Comparison of ENCODE assay signal across 19 mouse cellular contexts in the genomic region with DNA sequence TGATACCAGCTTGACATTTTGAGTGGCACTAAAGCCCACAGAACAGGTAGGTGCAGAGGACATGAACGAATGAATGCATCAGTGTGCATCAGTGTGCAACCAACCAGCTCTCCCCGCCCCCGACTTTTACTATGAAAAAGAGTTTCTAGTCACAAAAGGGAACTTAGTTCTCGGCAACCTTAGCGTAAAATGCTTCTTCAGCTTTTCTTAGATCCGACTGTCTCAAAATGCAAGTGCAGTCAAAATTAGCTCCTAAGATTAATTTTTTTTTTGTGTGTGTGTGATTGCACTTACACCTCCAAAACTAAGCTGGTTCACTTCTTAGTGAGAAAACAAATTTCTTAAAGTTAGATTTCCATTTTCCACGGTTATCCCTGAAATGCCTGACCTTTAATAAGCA.
DNase-seq lines count a peak whose midpoint lies in the region; TF ChIP-seq lines count a peak whose summit lies in the region.
"Had no signal": no experiment of that assay in that cellular context is flagged by ENCODE, and none has a peak within 500 bp of the region (broad histone marks: within the 10 kb centered on the region; RNA-seq: fewer than 3 reads in every experiment).

No protein-coding gene starts in this region.

- peak; percentile 9 for DNase-seq in lung, postnatal 25 days (ENCODE audit: low spot score)
- DNase-seq in lung, adult 2 months, result no peak
- peak; percentile 68 to 71 for DNase-seq in spleen, postnatal 36 days (ENCODE audit: low spot score in 2 of 2)
- DNase-seq in spleen, adult 12 weeks (ENCODE audit: low spot score), result no peak
- DNase-seq in splenic B cell, adult 2 months (ENCODE audit: low read depth, low spot score), result peak; percentile 70
- DNase-seq in heart, postnatal 36 days, result no peak
- no peak for DNase-seq in gastrocnemius, adult 8-10 months (ENCODE audit: low spot score in 2 of 2)
- DNase-seq: cerebellum, adult 2 months; cerebellum, postnatal 10 days; gastrocnemius, adult 2 months; gastrocnemius, postnatal 36 days; heart, adult 11 months; heart, postnatal 4 days had no signal

- no peak for TF ChIP-seq CTCF in lung, adult 2 months (IDR thresholded peaks at IDR 0.05; ENCODE audit: insufficient read depth, low read length)

- 80% methylated on average over 7 of the region's 7 CpGs for whole genome bisulfite sequencing in lung, adult 2 months

- H3K4me3 ChIP-seq in lung, adult 2 months (replicated peaks; ENCODE audit: extremely low read depth, low read depth, low read length), result no peak overlapping the region
- no peak overlapping the region for H3K4me3 ChIP-seq in brown adipose tissue, adult 24 weeks (ENCODE audit: insufficient read depth, low read depth, low read length)
- H3K4me3 ChIP-seq: embryonic facial prominence, embryonic 15.5 days; erythroblast, embryonic 14.5 days; forebrain, embryonic 10.5 days; gastrocnemius, adult 2 months; heart, embryonic 13.5 days; hindbrain, embryonic 12.5 days had no signal

- intact Hi-C loops in heart, postnatal 36 days (cut with DNase I), result no loop called here

- no peak for TF ChIP-seq POLR2A in lung, adult 2 months (IDR thresholded peaks at IDR 0.05; ENCODE audit: borderline replicate concordance, extremely low read depth, low read depth, low read length)

- no peaks in the 10 kb centered on the region for H3K4me1 ChIP-seq in lung, adult 2 months (ENCODE audit: control insufficient read depth, insufficient read depth, low read length)
- no peaks in the 10 kb centered on the region for H3K4me1 ChIP-seq in brown adipose tissue, adult 24 weeks (ENCODE audit: control insufficient read depth, insufficient read depth, insufficient read length, low read length)
- H3K4me1 ChIP-seq: forebrain, embryonic 10.5 days; heart, embryonic 13.5 days; hindbrain, embryonic 12.5 days had no signal

- H3K36me3 ChIP-seq in splenic B cell, adult 2 months (ENCODE audit: control insufficient read depth, insufficient read depth, low read length, poor library complexity, severe bottlenecking), result no peaks in the 10 kb centered on the region
- H3K36me3 ChIP-seq: embryonic facial prominence, embryonic 15.5 days; forebrain, embryonic 10.5 days; heart, embryonic 13.5 days; hindbrain, embryonic 12.5 days had no signal

- no peaks in the 10 kb centered on the region for H3K27me3 ChIP-seq in splenic B cell, adult 2 months (ENCODE audit: control insufficient read depth, insufficient read depth, low read length, poor library complexity, severe bottlenecking)
- H3K27me3 ChIP-seq: embryonic facial prominence, embryonic 15.5 days; heart, embryonic 13.5 days; hindbrain, embryonic 12.5 days had no signal

- peak overlapping the region; percentile 49; the same call in 1 of the 2 replicates for H3K27ac ChIP-seq in brown adipose tissue, adult 24 weeks (replicated peaks; ENCODE audit: low read depth, low read length)
- H3K27ac ChIP-seq: embryonic facial prominence, embryonic 15.5 days; forebrain, embryonic 10.5 days; gastrocnemius, adult 2 months; heart, embryonic 13.5 days; hindbrain, embryonic 12.5 days had no signal

Comparison
In these comparisons a context has a peak if more than half of its experiments do, and no peak if none do; other contexts are left out.
1. DNase-seq: peak in lung, postnatal 25 days (single experiment), spleen, postnatal 36 days (2 of 2) and splenic B cell, adult 2 months (single experiment); none in lung, adult 2 months (single experiment), spleen, adult 12 weeks (single experiment), heart, postnatal 36 days (0 of 2) and gastrocnemius, adult 8-10 months (0 of 2).